Mouse (Mus musculus) lung, postnatal 36 days (tissue): ENCODE results near the gene Dcakd.

Experiments
- DNase-seq: peaks from one replicate; pipeline ENCODE4 v3.0.0; 2022; ENCODE audit warnings: mixed read lengths

Gene Dcakd

GRCm38 (mm10) chr11:103043982-103044381, 15.8 kb upstream of the Dcakd start:
- DNase-seq = no peak

- DNase-seq = no peak
Measured at GRCm38 (mm10) chr11:103042828-103043227, 14.7 kb upstream of the Dcakd start.

GRCm38 (mm10) chr11:103038037-103038436, 9.9 kb upstream of the Dcakd start:
- DNase-seq = no peak

GRCm38 (mm10) chr11:103036881-103037465, 8.8 kb upstream of the Dcakd start:
- no peak for DNase-seq

- DNase-seq = no peak
Measured at GRCm38 (mm10) chr11:103035007-103035406, 6.9 kb upstream of the Dcakd start.

- DNase-seq = no peak
Measured at GRCm38 (mm10) chr11:103033030-103033429, 4.9 kb upstream of the Dcakd start.

GRCm38 (mm10) chr11:103027570-103028175, 460 bp downstream of the Dcakd start:
- DNase-seq = no peak

- DNase-seq = peak; percentile 46
Measured at GRCm38 (mm10) chr11:103026901-103027300, 1.2 kb downstream of the Dcakd start.

GRCm38 (mm10) chr11:103023974-103024373, 4.2 kb downstream of the Dcakd start:
- DNase-seq = no peak

GRCm38 (mm10) chr11:103020713-103021335, 7.3 kb downstream of the Dcakd start:
- DNase-seq = no peak

GRCm38 (mm10) chr11:103019325-103019724, 8.8 kb downstream of the Dcakd start:
- DNase-seq = no peak

GRCm38 (mm10) chr11:103018860-103019259, 9.3 kb downstream of the Dcakd start:
- no peak for DNase-seq

- DNase-seq = no peak
Measured at GRCm38 (mm10) chr11:103017661-103018060, 10.5 kb downstream of the Dcakd start.

GRCm38 (mm10) chr11:103016930-103017329, 11.2 kb downstream of the Dcakd start:
- DNase-seq = peak; percentile 98

- no peak for DNase-seq
Measured at GRCm38 (mm10) chr11:103015881-103016825, 12.0 kb downstream of the Dcakd start.

- no peak for DNase-seq
Measured at GRCm38 (mm10) chr11:103011206-103011497, 17.0 kb downstream of the Dcakd start.

- DNase-seq = no peak
Measured at GRCm38 (mm10) chr11:103010454-103011205, 17.5 kb downstream of the Dcakd start.

- no peak for DNase-seq
Measured at GRCm38 (mm10) chr11:103009208-103009607, 18.9 kb downstream of the Dcakd start.

- no peak for DNase-seq
Measured at GRCm38 (mm10) chr11:103008558-103008957, 19.6 kb downstream of the Dcakd start.

- DNase-seq = peak; percentile 82
Measured at GRCm38 (mm10) chr11:103007001-103007340, 21.2 kb downstream of the Dcakd start.

- DNase-seq = no peak
Measured at GRCm38 (mm10) chr11:103006286-103007000, 21.7 kb downstream of the Dcakd start.
